Mouse (Mus musculus): ENCODE data around the gene Tm4sf4.

- TF ChIP-seq MAFK (IDR thresholded peaks at IDR 0.05; ENCODE audit: insufficient read depth, low read depth, low read length), result no peak
- TF ChIP-seq HCFC1 (IDR thresholded peaks at IDR 0.05; ENCODE audit: borderline replicate concordance, insufficient read depth, low read length), result no peak
- no peak for TF ChIP-seq ZC3H11A (IDR thresholded peaks at IDR 0.05; ENCODE audit: borderline replicate concordance, low read depth, low read length)
- TF ChIP-seq CHD2 (IDR thresholded peaks at IDR 0.05; ENCODE audit: low read depth, low read length), result no peak
- TF ChIP-seq ZNF384 (IDR thresholded peaks at IDR 0.05; ENCODE audit: low read depth, low read length), result no peak
Observed at GRCm38 (mm10) chr3:57480640-57481039, 55.5 kb downstream of the Tm4sf4 start.
